Comparison of ENCODE assay signal across 11 mouse cellular contexts in genomic region chr16:77503556-77503955, GRCm38 (mm10).
A peak's percentile ranks its signal among the peaks of the same experiment; 100 is the strongest.
DNase-seq lines count a peak whose midpoint lies in the region; ATAC-seq and TF ChIP-seq lines count a peak whose summit lies in the region.
"Had no signal": no experiment of that assay in that cellular context is flagged by ENCODE, and none has a peak within 500 bp of the region (broad histone marks: within the 10 kb centered on the region; RNA-seq: fewer than 3 reads in every experiment).

No protein-coding gene starts in this region.

- DNase-seq in forebrain, embryonic 10.5 days (ENCODE audit: extremely low spot score, low spot score) = no peak
- no peak for DNase-seq in limb, embryonic 14.5 days (ENCODE audit: low spot score)
- no peak for DNase-seq in limb, embryonic 10.5 days (ENCODE audit: low spot score)
- peak; percentile 27 for DNase-seq in heart, postnatal 0 days (ENCODE audit: low spot score)
- no peak for DNase-seq in natural killer cell, adult 2 months (ENCODE audit: low spot score in 2 of 2)
- DNase-seq: adrenal gland, postnatal 25 days; cerebellum, adult 9-11 months had no signal

- H3K36me3 ChIP-seq in forebrain, embryonic 12.5 days (replicated peaks) = peaks cover 11% of the 10 kb centered on the region
- H3K36me3 ChIP-seq in forebrain, embryonic 10.5 days (replicated peaks) = no peaks in the 10 kb centered on the region; the same call in 1 of the 2 replicates
- H3K36me3 ChIP-seq in limb, embryonic 14.5 days (ENCODE audit: control insufficient read depth, insufficient read depth, low read length) = peaks cover 3% of the 10 kb centered on the region; the same call in 1 of the 2 replicates
- 0 out of 2 replicates have a peak, but pooled peaks cover 7% of the 10 kb centered on the region for H3K36me3 ChIP-seq in limb, embryonic 10.5 days
- H3K36me3 ChIP-seq in heart, postnatal 0 days (replicated peaks; ENCODE audit: control insufficient read depth, insufficient read depth, low read length) = peaks cover 10% of the 10 kb centered on the region; the same call in 1 of the 2 replicates
- H3K36me3 ChIP-seq in stomach, embryonic 14.5 days (ENCODE audit: control insufficient read depth, insufficient read depth, low read length) = no peaks in the 10 kb centered on the region

- TF ChIP-seq POLR2A in limb, embryonic 14.5 days (IDR thresholded peaks at IDR 0.05; ENCODE audit: borderline replicate concordance, extremely low read depth, insufficient read depth, insufficient read length) = no peak

- H3K9me3 ChIP-seq in forebrain, embryonic 12.5 days = no peaks in the 10 kb centered on the region
- peaks cover 5% of the 10 kb centered on the region; the same call in 1 of the 2 replicates for H3K9me3 ChIP-seq in forebrain, embryonic 10.5 days
- H3K9me3 ChIP-seq in limb, embryonic 14.5 days (ENCODE audit: control insufficient read depth, low read length) = no peaks in the 10 kb centered on the region; the same call in 1 of the 2 replicates
- H3K9me3 ChIP-seq in limb, embryonic 10.5 days (replicated peaks) = no peaks in the 10 kb centered on the region
- no peaks in the 10 kb centered on the region; the same call in 1 of the 2 replicates for H3K9me3 ChIP-seq in heart, postnatal 0 days (replicated peaks; ENCODE audit: control insufficient read depth, low read length)
- H3K9me3 ChIP-seq in stomach, embryonic 14.5 days (ENCODE audit: control insufficient read depth, low read depth, low read length) = no peaks in the 10 kb centered on the region

- H3K9ac ChIP-seq in forebrain, embryonic 12.5 days = no peak overlapping the region
- no peak overlapping the region for H3K9ac ChIP-seq in limb, embryonic 14.5 days (ENCODE audit: low read depth, low read length, severe bottlenecking)
- no peak overlapping the region for H3K9ac ChIP-seq in heart, postnatal 0 days (replicated peaks; ENCODE audit: low read depth, low read length)
- 0 out of 2 replicates have a peak overlapping the region, but pooled peaks have one; percentile 21 for H3K9ac ChIP-seq in stomach, embryonic 14.5 days (replicated peaks; ENCODE audit: low read depth, low read length)

- H3K4me2 ChIP-seq in forebrain, embryonic 12.5 days = peak overlapping the region; percentile 42
- H3K4me2 ChIP-seq in limb, embryonic 14.5 days (replicated peaks; ENCODE audit: low read depth, low read length, severe bottlenecking) = peak overlapping the region; percentile 21; the same call in 1 of the 2 replicates
- H3K4me2 ChIP-seq in heart, postnatal 0 days (ENCODE audit: low read depth, low read length) = peak overlapping the region; percentile 43
- peak overlapping the region; percentile 40 for H3K4me2 ChIP-seq in stomach, embryonic 14.5 days (replicated peaks; ENCODE audit: low read depth, low read length)
- H3K4me2 ChIP-seq: liver, embryonic 11.5 days had no signal

- WGBS in forebrain, embryonic 12.5 days = 59% methylated on average over 5 of the region's 5 CpGs
- 89% methylated on average over 5 of the region's 5 CpGs for WGBS in forebrain, embryonic 10.5 days
- WGBS in limb, embryonic 14.5 days = 56% methylated on average over 5 of the region's 5 CpGs
- WGBS in limb, embryonic 10.5 days = 84% methylated on average over 5 of the region's 5 CpGs
- 32% methylated on average over 5 of the region's 5 CpGs for WGBS in heart, postnatal 0 days
- 51% methylated on average over 5 of the region's 5 CpGs for WGBS in stomach, embryonic 14.5 days

- H3K4me1 ChIP-seq in forebrain, embryonic 12.5 days = peaks cover 17% of the 10 kb centered on the region
- H3K4me1 ChIP-seq in forebrain, embryonic 10.5 days = peaks cover 21% of the 10 kb centered on the region
- peaks cover 15% of the 10 kb centered on the region for H3K4me1 ChIP-seq in limb, embryonic 14.5 days (ENCODE audit: control insufficient read depth, insufficient read depth, low read length)
- H3K4me1 ChIP-seq in limb, embryonic 10.5 days = peaks cover 5% of the 10 kb centered on the region; the same call in 1 of the 2 replicates
- H3K4me1 ChIP-seq in heart, postnatal 0 days (ENCODE audit: control insufficient read depth, insufficient read depth) = peaks cover 10% of the 10 kb centered on the region
- H3K4me1 ChIP-seq in stomach, embryonic 14.5 days (ENCODE audit: control insufficient read depth, insufficient read depth, low read length) = peaks cover 4% of the 10 kb centered on the region; the same call in 1 of the 2 replicates

- TF ChIP-seq EP300 in heart, postnatal 0 days (IDR thresholded peaks at IDR 0.05; ENCODE audit: low read depth) = no peak

- H3K4me3 ChIP-seq in forebrain, embryonic 12.5 days (replicated peaks) = no peak overlapping the region
- no peak overlapping the region for H3K4me3 ChIP-seq in forebrain, embryonic 10.5 days
- no peak overlapping the region for H3K4me3 ChIP-seq in limb, embryonic 14.5 days (replicated peaks; ENCODE audit: low read length)
- H3K4me3 ChIP-seq in limb, embryonic 10.5 days = no peak overlapping the region
- H3K4me3 ChIP-seq in heart, postnatal 0 days (ENCODE audit: low read depth, low read length) = peak overlapping the region; percentile 7; the same call in 1 of the 2 replicates
- H3K4me3 ChIP-seq in stomach, embryonic 14.5 days (ENCODE audit: low read depth, low read length) = peak overlapping the region; percentile 26; the same call in 1 of the 2 replicates

- no peak overlapping the region for H3K27ac ChIP-seq in forebrain, embryonic 12.5 days
- H3K27ac ChIP-seq in forebrain, embryonic 10.5 days = no peak overlapping the region
- H3K27ac ChIP-seq in limb, embryonic 14.5 days (replicated peaks; ENCODE audit: low read depth, low read length) = no peak overlapping the region
- no peak overlapping the region for H3K27ac ChIP-seq in limb, embryonic 10.5 days
- H3K27ac ChIP-seq in heart, postnatal 0 days (ENCODE audit: low read depth) = no peak overlapping the region
- no peak overlapping the region for H3K27ac ChIP-seq in stomach, embryonic 14.5 days (ENCODE audit: low read length)

- no peak for ATAC-seq in forebrain, embryonic 12.5 days (ENCODE audit: low FRiP score)
- no peak for ATAC-seq in limb, embryonic 14.5 days (ENCODE audit: low FRiP score, low read depth)
- no peak for ATAC-seq in heart, postnatal 0 days (ENCODE audit: insufficient read depth, low read depth)
- ATAC-seq in stomach, embryonic 14.5 days (ENCODE audit: insufficient number of reproducible peaks, insufficient read depth, low FRiP score, low read depth) = no peak
- ATAC-seq in megakaryocyte progenitor cell, adult 5-6 weeks (replicated peaks; ENCODE audit: poor library complexity) = no peak

- H3K27me3 ChIP-seq in forebrain, embryonic 12.5 days = no peaks in the 10 kb centered on the region
- no peaks in the 10 kb centered on the region for H3K27me3 ChIP-seq in forebrain, embryonic 10.5 days (ENCODE audit: poor library complexity, severe bottlenecking)
- H3K27me3 ChIP-seq in limb, embryonic 14.5 days (ENCODE audit: control insufficient read depth, insufficient read depth, low read length) = no peaks in the 10 kb centered on the region
- H3K27me3 ChIP-seq in limb, embryonic 10.5 days (ENCODE audit: low read depth, poor library complexity, severe bottlenecking) = no peaks in the 10 kb centered on the region
- H3K27me3 ChIP-seq in heart, postnatal 0 days (ENCODE audit: control insufficient read depth, insufficient read depth, low read length) = no peaks in the 10 kb centered on the region
- H3K27me3 ChIP-seq in stomach, embryonic 14.5 days (ENCODE audit: control insufficient read depth, insufficient read depth, low read length) = no peaks in the 10 kb centered on the region

- TF ChIP-seq CTCF in heart, postnatal 0 days (IDR thresholded peaks at IDR 0.05; ENCODE audit: low read depth) = no peak

Comparison
In these comparisons a context has a peak if more than half of its experiments do, and no peak if none do; other contexts are left out.
1. H3K4me3 ChIP-seq: peak in heart, postnatal 0 days (single experiment) and stomach, embryonic 14.5 days (single experiment); none in forebrain, embryonic 12.5 days (single experiment), forebrain, embryonic 10.5 days (single experiment), limb, embryonic 14.5 days (single experiment) and limb, embryonic 10.5 days (single experiment).
2. Peak in every context shown above with its lines, with median percentiles within 50 percentile points of each other: H3K4me2 ChIP-seq.